Mouse (Mus musculus): Measurements from ENCODE around the gene Fnd3c2. TPM values are rescaled to one million over a fixed set of nuclear protein-coding genes. Genes with fewer than 3 reads are reported as not detected.

The Fnd3c2 gene
- not detected in 2 replicates for polyA plus RNA-seq (2012; rRNA removed; ENCODE audit: low replicate concordance)

GRCm38 (mm10) chrX:106255276-106255675 lies at the start of gene Fnd3c2:
Fnd3c2 (minus strand) TSS chrX:106255376.

GRCm38 (mm10) chrX:106221058-106221457 lies 34.1 kb downstream of the Fnd3c2 start, which contains the start of gene Taf9b:
Taf9b (minus strand) TSS chrX:106221158.

GRCm38 (mm10) chrX:106186713-106187649 lies 68.2 kb downstream of the Fnd3c2 start, which contains the start of gene Pgk1:
Pgk1 (plus strand) TSS chrX:106187100.

Other genes with a start within 250 kb of the Fnd3c2 start
- gene Magt1, start 243.5 kb downstream of the Fnd3c2 start, polyA plus RNA-seq (2012; rRNA removed; ENCODE audit: low replicate concordance) = 1.5 and 2.3 TPM in 2 replicates
- 94.2 and 227 TPM in 2 replicates for gene Cox7b, start 239.7 kb downstream of the Fnd3c2 start, polyA plus RNA-seq (2012; rRNA removed; ENCODE audit: low replicate concordance)
- 0.25 and 0.58 TPM in 2 replicates for gene Atp7a, start 228.1 kb downstream of the Fnd3c2 start, polyA plus RNA-seq (2012; rRNA removed; ENCODE audit: low replicate concordance)
- 0.09 and 0.14 TPM in 2 replicates for gene Tlr13, start 112.2 kb downstream of the Fnd3c2 start, polyA plus RNA-seq (2012; rRNA removed; ENCODE audit: low replicate concordance)
- 34.2 and 51.0 TPM in 2 replicates for gene Pgk1, start 68.3 kb downstream of the Fnd3c2 start, polyA plus RNA-seq (2012; rRNA removed; ENCODE audit: low replicate concordance)
- 0.21 and 0.25 TPM in 2 replicates for gene Taf9b, start 34.2 kb downstream of the Fnd3c2 start, polyA plus RNA-seq (2012; rRNA removed; ENCODE audit: low replicate concordance)
- gene Fndc3c1, start 230.0 kb upstream of the Fnd3c2 start, polyA plus RNA-seq (2012; rRNA removed; ENCODE audit: low replicate concordance) = not detected in 2 replicates